Mouse (Mus musculus) forebrain, postnatal 0 days (tissue): Measurements from ENCODE around the gene Slc35f3. TPM values are rescaled to one million over a fixed set of nuclear protein-coding genes. Genes with fewer than 3 reads are reported as not detected.

Experiments
- ATAC-seq: fragments of 200-750 bp; cut with Nextera tagmentation; 2 replicates; pipeline ENCODE4 v1.8.0; 2017; ENCODE audit warnings: mild to moderate bottlenecking, moderate library complexity
- DNase-seq: peaks from one replicate; pipeline ENCODE4 v3.0.0-alpha.2; 2015
- H3K27ac ChIP-seq: fragments of 300-500 bp; sonication (generic); 2 replicates; pipeline ENCODE4 v1.5.1; 2014; ENCODE audit warnings: low read depth, mild to moderate bottlenecking, antibody characterized with exemption, low read length, moderate library complexity, mixed read lengths
- H3K27me3 ChIP-seq: fragments of 300-500 bp; sonication (generic); 2 replicates; pipeline ENCODE4 v1.6.1; 2014; ENCODE audit warnings: mild to moderate bottlenecking, low read length, mixed read lengths; ENCODE audit not compliant: insufficient read depth
- H3K36me3 ChIP-seq: fragments of 300-500 bp; sonication (generic); 2 replicates; pipeline ENCODE4 v1.6.1; 2014; ENCODE audit warnings: mild to moderate bottlenecking, moderate library complexity; ENCODE audit not compliant: insufficient read depth
- H3K4me1 ChIP-seq: fragments of 300-500 bp; sonication (generic); 2 replicates; pipeline ENCODE4 v1.6.1; 2014; ENCODE audit warnings: antibody characterized with exemption; ENCODE audit not compliant: insufficient read depth
- H3K4me2 ChIP-seq: fragments of 300-500 bp; sonication (generic); 2 replicates; pipeline ENCODE4 v1.6.1; 2014; ENCODE audit warnings: low read depth, mild to moderate bottlenecking, moderate library complexity
- H3K4me3 ChIP-seq: fragments of 300-500 bp; sonication (generic); 2 replicates; pipeline ENCODE4 v1.5.1; 2014; ENCODE audit warnings: low read depth, low read length, mixed read lengths
- H3K9ac ChIP-seq: fragments of 300-500 bp; sonication (generic); 2 replicates; pipeline ENCODE4 v1.6.1; 2014; ENCODE audit warnings: mild to moderate bottlenecking
- H3K9me3 ChIP-seq: fragments of 300-500 bp; sonication (generic); 2 replicates; pipeline ENCODE4 v1.6.1; 2016; ENCODE audit warnings: low read length
- CTCF ChIP-seq: sonication (generic); IDR thresholded peaks from 2 replicates; pipeline ENCODE4 v1.5.1; 2016; ENCODE audit warnings: antibody characterized with exemption, control low read depth, low read depth
- WGBS: fragments of 180-500 bp; shearing (Covaris S2); extraction: QIAGEN DNeasy Blood & Tissue Kit; methylation state at CpG from one replicate; pipeline ENCODE4 v1.1.7; 2014; 5-methylcytosine and 5-hydroxymethylcytosine counted together
- polyA plus RNA-seq: library from polyadenylated mRNA; unstranded; fragments of >200 nt; fragmentation: Nextera tagmentation; extraction: Ambion mirVana; gene quantifications from 2 replicates; pipeline ENCODE4 v1.2.1, GENCODE M21; 2015
- total RNA-seq: library from RNA; depleted of rRNA; stranded (reverse); fragments of >200 nt; gene quantifications from 2 replicates; pipeline ENCODE4 v1.2.3, GENCODE M21; 2014; rRNA removed

The Slc35f3 gene
- total and polyA plus RNA-seq, 2 experiments from 2014 or later = 2.1 to 3.1 TPM

GRCm38 (mm10) chr8:126422920-126423300 lies 124.6 kb downstream of the Slc35f3 start:
- Histone ChIP-seq H3K27ac (peak overlapping the region; percentile 83), H3K9me3 (no peaks in the 10 kb centered on the region), H3K36me3 (peaks cover 23% of the 10 kb centered on the region), H3K4me3 (peak overlapping the region; percentile 69), H3K4me1 (peaks cover 6% of the 10 kb centered on the region), H3K27me3 (no peaks in the 10 kb centered on the region), H3K9ac (peak overlapping the region; percentile 80), H3K4me2 (peak overlapping the region; percentile 82)
- TF ChIP-seq CTCF = no peak
- ATAC-seq = peak; percentile 55
- peak; percentile 44 for DNase-seq
- 8% methylated on average over 9 of the region's 9 CpGs for WGBS

DNA sequence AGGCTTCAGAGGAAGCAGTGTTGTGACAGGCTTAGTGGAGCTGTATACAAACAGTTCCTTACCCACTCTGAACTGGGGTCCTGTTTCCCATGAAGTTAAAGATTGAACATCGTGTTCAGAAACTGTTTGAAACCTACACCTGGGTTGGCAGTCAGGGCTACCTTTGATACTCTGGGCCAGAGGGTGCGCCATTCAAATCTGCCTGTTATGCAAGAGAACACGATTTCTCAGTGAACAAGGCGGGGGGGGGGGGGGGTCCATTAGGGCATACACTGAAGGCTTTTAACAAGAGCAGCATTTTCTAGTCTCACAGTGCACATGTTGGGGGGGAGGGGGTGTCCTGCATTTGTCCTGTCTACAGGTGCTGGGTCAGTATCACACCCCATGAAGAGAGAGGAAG lies 125.8 kb downstream of the Slc35f3 start:
- peaks cover 6% of the 10 kb centered on the region for H3K4me1 ChIP-seq
- peaks cover 35% of the 10 kb centered on the region for H3K36me3 ChIP-seq
- H3K27me3 ChIP-seq = no peaks in the 10 kb centered on the region
- ATAC-seq (no peak), DNase-seq (no peak)
- H3K4me2 ChIP-seq = no peak overlapping the region
- TF ChIP-seq CTCF = no peak
- H3K9me3 ChIP-seq = no peaks in the 10 kb centered on the region
- no peak overlapping the region for H3K27ac ChIP-seq
- no peak overlapping the region for H3K9ac ChIP-seq
- 85% methylated on average over 4 of the region's 4 CpGs for WGBS
- no peak overlapping the region for H3K4me3 ChIP-seq

DNA sequence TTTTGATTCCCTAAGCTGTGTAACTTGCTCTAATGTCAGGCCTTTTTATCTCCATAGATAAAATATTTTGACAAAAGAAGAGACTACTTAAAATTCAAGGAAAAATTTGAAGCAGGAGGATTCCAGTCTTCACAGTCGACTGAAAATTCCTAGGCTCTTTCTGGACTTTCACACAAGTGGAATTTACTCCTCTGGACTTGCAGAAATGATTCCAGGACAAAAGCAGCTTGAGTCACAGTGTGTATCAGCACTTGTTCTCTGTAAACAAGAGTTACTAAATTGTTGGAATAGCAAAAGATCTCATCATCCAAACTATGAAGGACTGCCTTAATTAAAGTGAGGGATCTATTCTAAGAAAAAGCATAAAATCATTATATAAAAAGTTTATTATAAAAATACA lies 126.6 kb downstream of the Slc35f3 start:
- H3K9ac ChIP-seq = no peak overlapping the region
- H3K4me2 ChIP-seq = no peak overlapping the region
- no peak overlapping the region for H3K27ac ChIP-seq
- no peaks in the 10 kb centered on the region for H3K9me3 ChIP-seq
- peaks cover 6% of the 10 kb centered on the region for H3K4me1 ChIP-seq
- ATAC-seq = no peak
- peaks cover 43% of the 10 kb centered on the region for H3K36me3 ChIP-seq
- H3K4me3 ChIP-seq = no peak overlapping the region
- no peaks in the 10 kb centered on the region for H3K27me3 ChIP-seq
- TF ChIP-seq CTCF = no peak
- DNase-seq = no peak
- WGBS = 72% methylated on average over 1 of the region's 1 CpGs

DNA sequence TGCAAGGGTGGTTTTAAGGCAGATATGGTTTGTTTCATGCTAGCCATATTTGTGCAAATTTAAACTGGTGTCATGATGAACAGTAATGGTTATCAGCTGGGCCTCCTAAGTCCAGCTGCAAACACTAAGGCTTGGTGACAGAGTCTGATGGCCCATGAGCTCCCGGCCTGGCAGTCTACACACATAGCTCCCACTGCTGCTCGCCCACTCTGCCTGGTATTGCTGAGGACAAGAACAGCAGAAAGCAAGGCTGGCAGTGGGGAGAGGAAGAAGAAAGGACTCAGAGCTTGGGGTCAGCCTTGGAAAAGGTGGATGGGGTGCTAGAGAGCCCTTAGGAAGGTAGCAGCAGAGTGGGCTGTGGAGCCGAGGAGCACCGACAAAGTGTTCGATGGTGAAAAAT lies 131.3 kb downstream of the Slc35f3 start:
- Histone ChIP-seq H3K9me3 (no peaks in the 10 kb centered on the region), H3K36me3 (peaks cover 60% of the 10 kb centered on the region), H3K4me2 (no peak overlapping the region), H3K9ac (no peak overlapping the region), H3K27ac (no peak overlapping the region), H3K4me3 (no peak overlapping the region), H3K4me1 (no peaks in the 10 kb centered on the region), H3K27me3 (no peaks in the 10 kb centered on the region)
- no peak for TF ChIP-seq CTCF
- ATAC-seq (no peak), DNase-seq (no peak)
- 95% methylated on average over 5 of the region's 5 CpGs for WGBS

- H3K4me1 ChIP-seq = no peaks in the 10 kb centered on the region
- H3K9ac ChIP-seq = no peak overlapping the region
- H3K36me3 ChIP-seq = peaks cover 59% of the 10 kb centered on the region
- TF ChIP-seq CTCF = peak; percentile 59
- no peak overlapping the region for H3K27ac ChIP-seq
- H3K27me3 ChIP-seq = no peaks in the 10 kb centered on the region
- peak; percentile 40; the same call in 1 of the 2 replicates for ATAC-seq
- no peak overlapping the region for H3K4me2 ChIP-seq
- peak; percentile 34 for DNase-seq
- H3K9me3 ChIP-seq = no peaks in the 10 kb centered on the region
- WGBS = 81% methylated on average over 7 of the region's 7 CpGs
- H3K4me3 ChIP-seq = no peak overlapping the region
Observed at GRCm38 (mm10) chr8:126433827-126434226, 135.5 kb downstream of the Slc35f3 start.

GRCm38 (mm10) chr8:126438937-126439336 lies 140.6 kb downstream of the Slc35f3 start:
- H3K4me2 ChIP-seq = no peak overlapping the region
- no peaks in the 10 kb centered on the region for H3K9me3 ChIP-seq
- H3K9ac ChIP-seq = no peak overlapping the region
- H3K4me3 ChIP-seq = no peak overlapping the region
- DNase-seq = no peak
- H3K4me1 ChIP-seq = no peaks in the 10 kb centered on the region
- WGBS = 67% methylated on average over 2 of the region's 2 CpGs
- H3K27me3 ChIP-seq = no peaks in the 10 kb centered on the region
- peaks cover 51% of the 10 kb centered on the region for H3K36me3 ChIP-seq
- peak; percentile 47 for TF ChIP-seq CTCF
- no peak overlapping the region for H3K27ac ChIP-seq
- ATAC-seq = no peak

Other genes starting within 250 kb of the Slc35f3 start
- 22.2 and 33.7 TPM in 2 replicates for gene Coa6, start 124.0 kb downstream of the Slc35f3 start, total RNA-seq
- gene Coa6, start 124.0 kb downstream of the Slc35f3 start, polyA plus RNA-seq = 37.3 and 41.1 TPM in 2 replicates
- gene Tarbp1, start 176.5 kb downstream of the Slc35f3 start, total RNA-seq = 5.6 and 5.8 TPM in 2 replicates
- 0.82 and 1.1 TPM in 2 replicates for gene Tarbp1, start 176.5 kb downstream of the Slc35f3 start, polyA plus RNA-seq